Mouse (Mus musculus): ENCODE measurements around the gene Rbpjl.

Rbpjl gene

DNA sequence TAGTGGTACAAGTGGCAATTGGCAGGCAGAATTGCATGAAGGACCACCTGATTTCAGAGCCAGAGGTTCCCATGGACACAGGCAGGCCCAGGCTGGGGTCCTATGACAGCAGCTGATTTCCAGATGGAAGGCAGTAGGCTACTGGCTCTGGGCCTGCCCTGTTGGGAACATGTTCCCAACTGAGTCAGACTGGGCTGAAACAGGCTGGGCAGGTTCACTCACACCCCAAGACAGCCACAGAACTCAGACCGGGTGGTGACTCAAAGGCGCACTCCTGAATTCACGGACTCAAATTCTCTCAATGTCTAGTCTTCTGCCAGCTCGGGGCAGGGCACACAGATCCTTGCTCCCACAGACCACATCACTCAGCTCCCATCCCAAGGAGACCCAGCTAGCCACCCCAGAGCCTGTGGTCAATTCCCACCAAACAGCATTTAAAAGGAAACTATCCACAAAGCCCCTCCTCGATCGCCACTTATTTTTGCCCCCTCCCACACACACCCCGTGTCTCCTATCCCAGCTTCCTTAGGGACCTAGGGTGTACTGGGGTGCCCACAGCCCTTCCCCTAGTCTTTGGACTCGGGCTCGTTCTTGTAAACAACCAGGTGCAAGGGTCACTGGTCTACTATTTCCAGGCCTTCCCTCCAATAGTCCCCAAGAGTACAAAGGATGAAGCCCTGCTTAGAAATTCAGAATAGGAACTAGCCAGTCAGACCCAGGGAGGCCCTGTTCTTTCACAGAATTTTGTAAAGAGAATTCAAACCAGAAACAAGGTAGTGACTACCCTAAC lies 28.9 kb downstream of the Rbpjl start:
- DNase-seq = no peak

DNA sequence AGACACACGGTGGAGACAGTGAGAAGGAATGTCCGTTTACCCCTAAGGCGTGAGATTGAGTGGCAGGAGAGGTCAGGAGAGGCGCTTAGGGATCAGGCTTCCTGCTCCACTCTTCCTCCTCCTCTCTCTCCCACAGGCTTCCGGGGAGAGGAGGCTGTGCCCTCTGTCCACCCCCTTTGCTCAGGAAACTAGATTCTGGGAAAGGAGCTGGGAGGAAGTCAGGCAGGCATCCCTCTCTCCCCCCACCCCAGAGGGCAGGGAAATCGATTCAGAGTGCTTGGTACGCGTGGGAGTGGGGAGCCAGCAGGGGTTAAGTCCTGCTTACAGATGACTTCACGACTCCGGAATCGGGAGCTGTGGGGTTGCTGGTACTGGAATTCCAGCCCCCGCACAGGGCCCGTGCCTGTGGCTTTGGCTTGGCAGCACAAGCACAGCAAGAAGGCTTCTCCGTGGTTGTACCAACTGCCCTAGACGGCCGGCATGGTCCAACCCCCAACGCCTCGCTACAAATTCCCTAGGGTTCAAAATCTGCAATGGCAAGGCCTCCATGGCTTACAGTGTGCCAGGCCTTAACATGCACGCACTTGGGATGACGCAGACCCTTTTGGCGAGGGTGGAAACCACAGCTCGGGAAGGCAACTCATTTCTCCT lies 29.7 kb downstream of the Rbpjl start:
- DNase-seq = no peak

DNA sequence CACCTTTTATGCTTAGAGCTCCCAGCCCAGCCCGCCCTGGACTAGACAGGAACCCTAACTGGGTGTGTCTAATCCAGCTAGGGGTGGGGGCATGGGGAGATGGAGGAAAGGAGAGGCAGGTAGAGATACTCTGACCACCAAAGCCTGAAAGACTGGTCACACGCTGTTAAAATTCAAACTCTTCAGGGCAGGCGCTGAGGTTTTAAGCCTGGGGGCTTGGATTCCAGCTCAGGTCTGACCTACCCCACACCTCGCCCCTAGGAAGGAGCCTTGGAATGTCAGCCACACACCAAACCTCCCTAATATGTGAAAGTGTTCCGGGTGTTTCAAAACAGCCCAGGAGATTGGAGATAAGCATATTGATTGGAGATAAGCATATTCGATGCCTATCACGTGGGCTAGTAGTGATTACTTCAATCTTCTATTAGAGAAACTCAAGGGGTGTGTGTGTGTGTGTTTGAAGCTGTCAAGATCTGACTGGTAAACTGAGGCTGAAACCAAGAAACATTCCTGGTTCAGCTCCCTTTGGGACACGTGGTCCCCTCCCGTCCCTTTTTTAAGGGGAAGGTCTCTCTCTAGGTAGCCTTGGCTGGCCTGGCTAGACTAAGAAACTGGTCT lies 30.4 kb downstream of the Rbpjl start:
- no peak for DNase-seq

DNA sequence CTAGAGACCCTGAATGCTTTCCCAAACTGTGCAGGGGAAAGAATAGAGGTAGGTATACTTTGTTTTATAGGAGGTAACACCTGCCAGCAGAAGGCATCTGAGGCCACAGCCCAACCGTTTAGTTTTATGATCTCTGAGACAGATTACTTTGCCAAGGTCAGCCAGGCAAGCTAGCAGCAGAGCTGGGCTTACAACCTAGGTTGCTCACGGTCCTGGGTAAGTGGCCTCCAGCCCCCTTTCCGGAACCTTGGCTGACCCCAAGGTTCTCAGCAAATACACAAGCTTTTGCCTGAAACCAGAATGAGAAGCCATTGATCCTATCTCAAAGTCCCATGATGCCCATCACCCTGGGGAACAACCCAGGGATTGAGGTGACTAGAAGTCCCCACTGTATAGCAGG lies 31.7 kb downstream of the Rbpjl start:
- no peak for DNase-seq

DNA sequence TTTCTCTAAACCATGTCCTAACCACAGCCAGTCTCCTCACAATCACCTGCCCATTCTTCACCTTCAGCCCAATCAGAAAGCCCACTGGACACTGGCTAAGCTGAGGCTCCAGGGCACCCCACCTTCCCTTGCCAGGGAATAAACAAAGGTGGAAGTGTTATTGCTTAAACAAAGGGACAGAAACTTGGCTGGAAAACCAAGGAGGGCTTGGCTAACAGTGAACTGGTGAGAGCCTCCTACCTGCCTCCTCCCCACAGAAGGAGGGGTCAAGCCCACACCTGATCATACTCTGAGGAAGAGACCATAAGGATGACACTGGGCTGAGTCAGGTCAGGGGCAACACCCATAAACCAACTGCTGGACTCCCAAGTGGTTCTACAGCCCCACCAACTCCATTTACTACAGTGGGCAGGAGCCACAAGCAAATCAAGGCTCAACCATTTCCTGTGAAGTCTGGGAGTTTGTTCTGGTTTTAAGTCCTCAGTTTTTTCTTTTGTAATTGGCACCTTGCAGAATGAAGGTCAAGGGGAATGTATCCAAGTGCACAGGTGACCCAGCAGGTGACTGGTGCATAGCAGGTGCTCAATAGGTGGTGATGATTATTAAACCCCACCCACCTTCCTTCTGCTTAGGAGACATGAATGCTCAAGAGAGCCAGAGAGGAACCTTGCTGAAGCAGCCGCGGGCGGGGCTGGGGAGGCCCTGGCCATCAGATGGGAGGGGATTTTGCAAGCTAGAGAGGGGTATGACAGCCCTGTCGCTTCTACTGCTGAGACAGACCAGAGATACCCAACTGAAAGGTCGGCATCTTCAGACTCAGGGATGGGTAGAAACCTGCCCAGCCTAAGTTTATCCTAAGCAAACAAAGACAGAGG lies 32.5 kb downstream of the Rbpjl start:
- no peak for DNase-seq

DNA sequence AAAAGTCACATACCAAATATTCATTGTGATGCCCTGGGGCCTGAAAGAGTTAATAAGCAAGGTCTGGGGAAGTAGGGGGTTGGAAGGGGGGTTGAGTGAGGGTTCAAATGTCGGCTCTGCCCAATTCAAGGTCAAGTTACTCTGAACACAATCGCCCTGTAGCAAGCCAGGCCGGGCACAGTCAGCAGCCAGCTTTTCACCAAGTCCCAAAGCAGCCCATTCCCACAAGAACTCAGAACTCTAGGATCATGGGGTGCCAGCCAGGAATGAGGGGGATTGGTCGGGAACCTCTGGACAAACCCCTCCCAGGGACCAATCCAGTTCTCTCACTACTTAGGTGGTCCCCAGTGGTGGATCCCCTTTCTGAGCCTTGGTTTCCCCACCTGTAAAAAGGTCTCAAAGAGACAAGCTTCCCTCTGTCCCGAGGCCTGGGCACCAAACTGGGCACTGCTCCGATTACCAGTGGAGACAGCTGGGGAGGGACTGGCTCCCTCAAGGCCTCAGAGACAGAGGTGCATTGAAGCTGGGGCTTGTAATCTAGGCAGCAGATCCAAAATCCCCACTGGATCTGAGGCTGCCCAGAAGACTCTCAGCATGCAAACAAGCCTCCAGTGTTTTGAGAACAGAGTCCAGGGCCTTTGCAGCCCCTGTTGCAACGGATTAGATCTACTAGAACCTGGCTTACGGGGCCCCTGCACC lies 33.4 kb downstream of the Rbpjl start:
- peak; percentile 52 for DNase-seq

DNA sequence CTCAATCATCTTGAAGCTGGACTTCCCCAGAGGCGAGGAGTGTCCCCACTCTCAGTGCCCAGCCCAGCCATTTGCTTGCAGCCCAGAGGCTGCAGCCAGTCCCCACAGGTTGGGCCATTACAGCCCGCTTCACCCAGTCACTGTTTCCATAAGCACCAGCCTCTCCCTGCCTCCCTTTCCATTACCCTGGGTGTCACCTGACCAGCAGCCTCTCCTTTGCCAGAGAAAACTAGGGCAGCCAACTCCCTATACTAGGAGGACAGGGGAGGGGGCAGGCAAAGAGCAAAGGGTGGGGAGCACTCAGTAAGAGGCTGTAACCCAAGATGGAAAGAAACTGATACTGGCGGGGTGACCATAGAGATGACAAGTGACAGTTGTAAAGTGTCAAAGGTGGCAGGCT lies 34.0 kb downstream of the Rbpjl start:
- no peak for DNase-seq

DNA sequence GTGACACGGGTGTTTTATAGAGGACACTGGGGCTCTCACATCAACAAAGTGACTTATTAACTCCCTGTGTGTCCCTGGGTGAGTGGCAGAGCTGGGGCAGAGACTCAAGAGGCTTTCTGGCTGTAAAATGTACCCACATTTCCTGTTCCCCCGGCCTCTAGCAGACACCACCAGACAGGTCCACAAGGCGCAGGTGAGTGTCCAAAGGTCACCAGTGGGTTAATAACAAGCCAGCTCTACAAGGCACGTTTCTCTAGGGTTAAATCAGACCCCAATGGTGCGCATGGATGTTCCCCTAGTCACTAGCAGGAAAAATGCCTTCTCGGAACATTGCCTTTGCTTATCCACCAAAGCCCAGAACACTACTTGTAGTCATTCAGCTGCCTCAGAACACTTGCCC lies 34.8 kb downstream of the Rbpjl start:
- DNase-seq = no peak

DNA sequence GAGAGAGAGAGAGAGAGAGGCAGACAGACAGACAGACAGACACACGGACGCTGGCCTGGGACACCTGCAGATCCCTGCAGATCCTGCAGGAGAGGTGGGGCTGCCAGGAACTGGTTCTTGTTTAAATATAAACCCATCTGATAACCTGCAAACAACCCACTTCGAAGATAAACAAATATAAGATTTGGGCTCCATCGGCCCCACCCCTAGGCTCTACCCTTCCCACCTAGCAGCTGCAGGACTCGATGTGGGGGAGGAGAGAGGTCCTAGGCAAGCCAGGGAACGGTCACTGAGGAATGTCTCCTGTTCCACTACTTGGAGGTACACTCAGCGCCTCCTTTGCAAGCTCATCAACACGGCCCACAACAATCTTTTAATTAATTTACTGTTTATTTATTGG lies 35.3 kb downstream of the Rbpjl start:
- no peak for DNase-seq

DNA sequence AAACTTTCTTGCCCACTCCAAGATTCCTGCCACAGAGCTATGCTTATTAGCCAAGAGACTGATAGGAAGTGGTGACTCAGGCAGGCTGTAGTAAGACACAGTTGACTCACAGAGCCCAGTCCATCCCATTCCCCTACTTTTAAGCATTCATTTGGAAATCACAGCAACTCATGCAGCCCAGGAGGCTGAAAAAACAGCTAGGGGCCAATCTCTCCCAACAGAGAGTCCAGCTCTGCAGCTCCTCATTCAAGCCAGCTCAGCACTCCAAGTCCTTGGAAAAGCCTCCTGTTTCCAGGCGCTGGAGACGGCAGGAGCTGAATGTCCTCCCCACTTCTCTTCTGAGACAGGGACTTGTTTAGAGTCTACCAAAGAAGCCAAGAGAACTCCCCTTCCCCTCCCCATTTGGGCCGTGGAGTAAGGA lies 36.1 kb downstream of the Rbpjl start:
- peak; percentile 53 for DNase-seq

DNA sequence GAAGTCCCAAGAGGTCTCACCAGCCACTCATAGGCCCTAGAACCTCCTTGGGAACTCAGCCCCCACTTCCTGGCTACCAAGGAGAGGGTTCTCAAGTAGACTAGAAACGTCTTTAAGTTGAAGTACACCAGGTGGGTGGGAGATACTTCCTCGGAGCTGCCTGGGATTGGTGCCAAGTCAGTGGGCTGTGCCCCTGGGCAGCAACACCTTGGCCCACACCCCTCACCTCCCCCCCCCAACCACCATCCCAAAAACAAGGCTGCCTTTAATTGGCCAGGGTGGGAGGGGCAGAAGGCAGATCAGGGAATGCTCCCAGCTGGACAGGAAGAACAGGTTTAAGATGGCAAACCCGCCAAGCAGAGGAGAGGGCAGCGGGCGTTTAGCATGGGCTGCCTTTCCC lies 37.4 kb downstream of the Rbpjl start:
- DNase-seq = no peak

DNA sequence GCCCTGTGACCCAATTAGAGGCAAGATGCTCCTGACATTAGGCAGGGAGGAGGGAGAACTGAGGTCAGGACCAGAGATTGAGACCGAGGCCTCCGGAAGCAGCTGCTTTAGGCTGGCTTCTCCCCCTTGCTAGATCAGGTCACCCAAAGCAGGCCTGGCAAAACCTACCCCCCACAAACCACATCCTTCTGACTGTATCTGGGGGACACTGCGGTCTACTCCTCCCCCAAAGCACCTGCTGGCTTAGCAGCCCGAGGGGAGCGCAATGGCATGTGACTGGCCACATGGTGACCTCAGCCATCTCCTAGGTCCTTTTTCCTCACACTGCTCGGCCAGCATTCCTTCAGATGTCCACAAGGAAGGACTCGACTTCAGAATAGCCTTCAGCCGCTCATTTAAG lies 38.2 kb downstream of the Rbpjl start:
- DNase-seq = no peak

DNA sequence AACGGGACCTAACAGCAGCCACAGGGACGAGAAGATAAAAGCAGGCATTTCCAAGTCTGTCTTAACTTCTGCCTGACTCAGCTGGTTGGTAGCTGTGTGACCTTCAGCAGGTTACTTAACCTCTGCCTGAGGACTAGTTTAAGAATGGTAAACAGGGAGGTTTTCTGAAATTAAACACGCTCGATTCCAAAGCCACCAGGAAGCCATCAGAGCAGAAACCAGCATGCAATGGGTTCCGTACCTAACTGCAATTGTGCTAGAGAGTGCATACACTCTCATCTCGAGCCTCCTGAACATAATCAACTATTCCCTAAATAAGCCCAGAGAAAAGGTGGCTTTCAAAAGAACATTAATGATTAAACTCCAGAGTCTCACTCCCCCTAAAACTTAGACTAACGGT lies 38.8 kb downstream of the Rbpjl start:
- DNase-seq = no peak

DNA sequence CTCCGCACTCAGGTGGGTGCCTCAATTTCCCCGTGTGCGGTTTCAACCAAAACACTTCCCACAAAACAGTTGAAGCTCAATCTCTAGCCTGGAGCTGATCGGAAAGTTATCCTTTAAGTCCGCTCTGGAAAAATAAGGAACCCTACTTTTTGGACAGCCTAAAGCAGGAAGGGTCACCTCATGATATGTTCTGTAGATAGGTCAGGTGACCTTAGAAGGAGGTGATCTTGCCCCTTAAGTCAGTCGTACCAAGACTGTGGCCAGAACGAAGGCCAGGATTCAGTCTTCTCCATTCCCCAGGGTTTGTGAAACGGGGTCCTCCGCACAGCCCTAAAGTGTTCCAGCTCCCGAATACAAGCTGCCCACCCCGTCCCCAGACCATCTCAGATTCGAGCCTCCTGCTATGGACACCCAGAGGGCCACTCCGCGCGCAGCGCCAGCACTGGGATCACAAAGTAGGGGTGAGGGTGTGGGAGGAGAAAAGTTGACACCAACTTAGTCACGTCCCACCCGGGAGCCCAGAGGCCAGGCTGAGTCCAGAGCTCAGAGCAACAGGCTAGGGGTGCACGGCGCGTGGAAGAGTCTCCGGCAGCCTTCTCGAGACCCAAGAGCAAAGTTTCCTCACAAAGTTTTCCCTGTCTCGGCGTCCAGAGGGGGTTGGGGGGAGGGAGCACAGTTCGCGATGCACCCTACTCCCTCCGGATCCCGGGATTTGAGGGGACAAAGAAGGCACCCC lies 39.5 kb downstream of the Rbpjl start:
- DNase-seq = no peak

DNA sequence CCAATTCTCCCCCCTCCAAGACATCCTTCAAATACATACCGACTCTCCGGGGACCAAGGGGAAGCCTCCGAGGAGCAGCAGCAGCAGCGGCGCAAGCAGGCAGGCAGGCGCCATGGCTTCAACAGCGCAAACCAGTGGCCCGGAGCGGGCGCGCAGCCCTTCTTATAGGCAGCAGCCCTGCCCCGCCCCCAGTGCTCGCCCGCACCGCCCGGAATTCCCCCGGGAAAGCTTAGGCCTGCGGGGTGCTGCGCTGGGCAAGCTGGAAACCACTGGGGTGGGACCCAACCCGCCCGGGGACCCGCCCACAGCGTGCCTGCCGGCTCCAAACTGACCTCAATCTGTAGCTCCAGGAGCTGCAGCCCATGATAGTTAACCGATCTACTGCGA lies 40.1 kb downstream of the Rbpjl start:
- peak; percentile 45 for DNase-seq

DNA sequence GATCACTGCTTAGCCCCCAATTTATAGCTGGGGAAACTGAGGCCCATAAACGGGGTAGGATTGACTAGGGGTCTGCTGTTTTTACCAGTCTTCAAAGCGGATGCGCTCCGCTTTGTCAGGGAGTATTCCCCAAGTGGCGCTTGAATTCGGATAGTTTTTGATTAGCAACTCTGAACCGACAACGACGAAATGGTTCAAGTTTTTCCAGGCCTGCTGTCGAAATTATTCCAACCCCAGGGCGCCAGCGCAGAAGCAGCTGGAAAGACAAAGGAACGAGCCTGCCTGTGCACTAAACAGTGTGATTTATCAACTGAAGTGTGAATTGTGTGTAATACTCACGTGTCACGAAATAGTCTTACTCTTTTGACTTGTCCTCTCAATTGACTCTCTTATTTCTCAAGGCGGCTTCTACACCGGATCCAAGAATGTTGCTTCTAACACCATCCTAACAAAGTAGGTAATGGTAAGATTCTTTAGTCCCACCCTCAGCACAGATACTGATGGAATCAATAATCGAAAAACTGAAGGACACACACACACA lies 40.6 kb downstream of the Rbpjl start, which contains the start of gene Sdc4:
Gene Sdc4, minus strand, starts transcription at position 428 of the 541 bp plus-strand sequence.
- no peak for DNase-seq

DNA sequence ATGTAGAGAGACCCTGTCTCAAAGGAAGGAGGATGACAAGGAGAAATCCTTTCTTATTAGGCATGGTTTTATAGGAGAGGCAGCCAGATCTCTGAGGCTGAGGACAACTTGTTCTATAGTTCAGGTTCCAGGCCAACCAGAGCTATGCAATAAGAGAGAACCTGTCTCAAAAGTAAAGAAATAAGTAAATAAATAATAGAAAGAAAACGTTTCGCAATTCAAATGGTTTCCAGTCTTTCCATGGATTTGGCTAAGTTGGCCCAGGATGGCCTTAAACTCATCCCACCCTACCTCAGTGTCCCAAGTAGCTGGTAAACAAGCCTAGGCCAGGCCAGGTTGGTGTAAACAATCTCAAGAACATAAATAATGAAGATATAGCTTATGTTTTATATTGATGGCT lies 41.8 kb downstream of the Rbpjl start:
- no peak for DNase-seq

DNA sequence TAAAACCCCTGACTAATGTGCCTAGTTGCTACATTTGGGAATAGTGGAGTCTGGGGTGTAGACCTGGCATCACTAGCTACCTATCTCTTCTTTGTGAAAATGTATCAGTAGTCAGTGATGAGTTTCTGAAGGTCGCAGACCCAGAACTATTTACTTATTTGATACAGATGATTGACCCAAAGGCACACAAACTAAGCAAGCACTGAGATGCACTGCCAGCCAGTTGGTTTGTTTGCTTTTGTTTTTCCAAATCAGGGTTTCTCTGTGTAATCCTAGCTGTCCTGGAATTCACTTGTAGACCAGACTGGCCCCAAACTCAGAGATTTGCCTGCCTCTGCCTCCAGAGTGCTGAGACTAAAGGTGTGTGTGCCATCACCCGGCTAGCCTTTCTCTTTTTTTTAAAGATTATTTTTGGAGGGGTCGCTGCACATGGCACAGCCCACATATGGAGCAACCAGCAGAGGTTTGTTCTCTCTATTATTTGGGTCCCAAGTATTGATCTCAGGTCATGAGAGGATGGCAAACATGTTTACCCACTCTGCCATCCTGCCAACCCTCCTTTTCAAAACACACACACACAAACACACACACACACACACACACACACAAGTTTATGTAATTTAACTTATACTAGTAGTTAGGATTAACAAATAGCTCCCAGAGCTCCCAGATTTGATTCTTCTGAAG lies 42.6 kb downstream of the Rbpjl start:
- DNase-seq = no peak

DNA sequence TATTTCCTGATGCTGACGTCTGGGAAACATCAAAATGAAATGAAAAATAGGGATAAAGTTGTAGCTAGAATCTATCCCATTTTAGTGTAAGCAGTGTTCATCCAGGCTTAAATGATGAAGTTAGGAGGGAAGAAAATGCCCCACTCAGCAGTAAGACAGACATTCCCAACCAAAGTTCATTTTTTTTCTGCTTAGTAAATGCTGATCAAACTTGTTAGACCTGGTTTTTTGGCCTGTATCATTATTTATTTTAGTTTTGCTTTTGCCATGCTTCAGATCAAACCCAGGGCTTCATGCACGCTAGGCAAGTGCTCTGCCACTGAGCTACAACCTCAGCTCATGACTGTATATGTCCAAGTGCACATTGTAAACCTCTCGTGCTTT lies 43.1 kb downstream of the Rbpjl start:
- no peak for DNase-seq

DNA sequence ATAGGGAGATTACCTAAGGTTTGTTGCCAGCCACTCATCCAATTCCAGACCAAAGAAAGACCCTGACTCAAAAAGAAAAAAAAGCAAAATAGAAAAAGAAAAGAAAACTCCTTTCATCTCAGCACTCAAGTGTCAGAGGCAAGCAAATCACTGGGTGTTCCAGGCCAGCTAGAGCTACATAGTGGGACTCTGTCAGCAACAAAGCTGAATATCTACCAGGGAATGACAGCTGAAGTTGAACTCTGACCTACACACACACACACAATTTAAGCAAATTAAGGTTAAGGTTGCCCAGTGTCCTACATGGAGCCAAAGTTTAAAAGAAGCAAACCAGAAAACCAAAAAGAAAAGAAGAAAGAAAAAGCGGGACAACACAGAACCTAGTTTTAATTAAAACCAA lies 45.2 kb downstream of the Rbpjl start:
- no peak for DNase-seq

DNA sequence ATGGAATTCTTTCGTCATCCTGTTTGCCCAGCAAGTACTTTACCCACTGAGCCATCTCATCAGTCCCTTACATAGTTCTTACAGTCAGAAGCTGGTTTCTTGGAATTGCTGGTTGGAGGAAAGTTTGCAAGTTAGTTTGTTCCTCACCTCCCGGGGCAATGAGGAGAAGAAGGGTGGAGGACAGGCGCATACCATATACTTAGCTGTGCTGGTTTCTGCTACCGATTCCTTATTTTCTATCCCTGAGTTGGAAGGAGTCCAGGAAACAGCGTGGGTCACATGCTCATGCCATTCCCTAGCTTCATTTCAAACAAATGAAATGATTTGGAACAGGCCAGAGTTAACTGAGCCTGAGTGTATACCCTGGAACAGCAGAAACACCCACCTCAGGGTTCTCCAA lies 46.0 kb downstream of the Rbpjl start:
- no peak for DNase-seq

Data from layer of hippocampus, adult 9-11 months (tissue).